Mouse (Mus musculus) liver, embryonic 14.5 days (tissue): ENCODE measurements around the gene Tipin. TPM values are rescaled to one million over a fixed set of nuclear protein-coding genes. Genes with fewer than 3 reads are reported as not detected.

Source experiments
- ATAC-seq: fragments of 200-750 bp; cut with Nextera tagmentation; 2 replicates; pipeline ENCODE4 v1.8.0; 2017; ENCODE audit warnings: moderate number of reproducible peaks, mild to moderate bottlenecking, moderate library complexity; ENCODE audit not compliant: insufficient read depth
- DNase-seq, 3 experiments: peaks; one replicate each; pipeline ENCODE4 v3.0.0-alpha.2; 2012 to 2013; ENCODE audit warnings: low read depth in 3 of 3, low spot score in 3 of 3
- H3K27ac ChIP-seq: fragments of 300-500 bp; sonication (generic); 2 replicates; pipeline ENCODE4 v1.5.1; 2014; ENCODE audit warnings: moderate library complexity, mild to moderate bottlenecking, control low read depth, inconsistent platforms
- H3K27me3 ChIP-seq: fragments of 300-500 bp; sonication (generic); 2 replicates; pipeline ENCODE4 v1.6.1; 2014; ENCODE audit warnings: mild to moderate bottlenecking, low read length, moderate library complexity; ENCODE audit not compliant: control insufficient read depth, insufficient read depth
- H3K36me3 ChIP-seq: fragments of 300-500 bp; sonication (generic); replicated peaks from 2 replicates; pipeline ENCODE4 v1.6.1; 2014; ENCODE audit warnings: low read depth; ENCODE audit not compliant: control insufficient read depth, insufficient read depth
- H3K4me1 ChIP-seq, 2 experiments: fragments of 200-500 bp in 1 of 2; fragments of 300-500 bp in 1 of 2; sonication (generic) in 1 of 2; replicated peaks; 2 replicates each; pipeline ENCODE4 v1.6.1; 2012 to 2014; ENCODE audit warnings: antibody characterized with exemption in 1 of 2, inconsistent platforms in 1 of 2, low read length in 1 of 2; ENCODE audit not compliant: control insufficient read depth in 2 of 2, insufficient read depth in 2 of 2
- H3K4me2 ChIP-seq: fragments of 300-500 bp; sonication (generic); 2 replicates; pipeline ENCODE4 v1.6.1; 2014; ENCODE audit warnings: low read depth, mild to moderate bottlenecking, control low read depth, moderate library complexity
- H3K4me3 ChIP-seq, 2 experiments: fragments of 200-500 bp in 1 of 2; fragments of 300-500 bp in 1 of 2; sonication (generic) in 1 of 2; 2 replicates each; pipeline ENCODE4 v1.5.1; 2012 to 2014; ENCODE audit warnings: low read depth in 2 of 2, low read length in 2 of 2, mild to moderate bottlenecking in 2 of 2, control low read depth in 1 of 2, inconsistent platforms in 1 of 2, moderate library complexity in 1 of 2; ENCODE audit not compliant: insufficient read depth in 1 of 2
- H3K9ac ChIP-seq: fragments of 300-500 bp; sonication (generic); replicated peaks from 2 replicates; pipeline ENCODE4 v1.6.1; 2014; ENCODE audit warnings: mild to moderate bottlenecking, control low read depth, moderate library complexity
- H3K9me3 ChIP-seq: fragments of 300-500 bp; sonication (generic); 2 replicates; pipeline ENCODE4 v1.6.1; 2016; ENCODE audit warnings: low read length, mixed read lengths; ENCODE audit not compliant: control insufficient read depth
- CTCF ChIP-seq: IDR thresholded peaks from 2 replicates; pipeline ENCODE4 v1.5.1; 2016; ENCODE audit warnings: antibody characterized with exemption, low read depth, control low read depth
- EP300 ChIP-seq: IDR thresholded peaks from 2 replicates; pipeline ENCODE4 v1.6.1; 2016; ENCODE audit warnings: antibody characterized with exemption, low read depth
- WGBS: fragments of 180-500 bp; shearing (Covaris S2); extraction: QIAGEN DNeasy Blood & Tissue Kit; methylation state at CpG from one replicate; pipeline ENCODE4 v1.1.7; 2014; ENCODE audit not compliant: insufficient replicate concordance; 5-methylcytosine and 5-hydroxymethylcytosine counted together
- polyA plus RNA-seq, 2 experiments: library from polyadenylated mRNA; depleted of rRNA in 1 of 2; stranded (reverse) in 1 of 2; unstranded in 1 of 2; fragments of >200 nt; fragmentation: Nextera tagmentation in 1 of 2; extraction: Ambion mirVana in 1 of 2; gene quantifications; 2 replicates each; pipeline versions ENCODE4 v1.2.1 to v1.2.3; 2012 to 2014

Gene Tipin
- polyA plus RNA-seq (2012; rRNA removed) (74.2 and 121 TPM in 2 replicates), polyA plus RNA-seq (2014; fragmentation: Nextera tagmentation; extraction: Ambion mirVana) (241 and 245 TPM in 2 replicates)

DNA sequence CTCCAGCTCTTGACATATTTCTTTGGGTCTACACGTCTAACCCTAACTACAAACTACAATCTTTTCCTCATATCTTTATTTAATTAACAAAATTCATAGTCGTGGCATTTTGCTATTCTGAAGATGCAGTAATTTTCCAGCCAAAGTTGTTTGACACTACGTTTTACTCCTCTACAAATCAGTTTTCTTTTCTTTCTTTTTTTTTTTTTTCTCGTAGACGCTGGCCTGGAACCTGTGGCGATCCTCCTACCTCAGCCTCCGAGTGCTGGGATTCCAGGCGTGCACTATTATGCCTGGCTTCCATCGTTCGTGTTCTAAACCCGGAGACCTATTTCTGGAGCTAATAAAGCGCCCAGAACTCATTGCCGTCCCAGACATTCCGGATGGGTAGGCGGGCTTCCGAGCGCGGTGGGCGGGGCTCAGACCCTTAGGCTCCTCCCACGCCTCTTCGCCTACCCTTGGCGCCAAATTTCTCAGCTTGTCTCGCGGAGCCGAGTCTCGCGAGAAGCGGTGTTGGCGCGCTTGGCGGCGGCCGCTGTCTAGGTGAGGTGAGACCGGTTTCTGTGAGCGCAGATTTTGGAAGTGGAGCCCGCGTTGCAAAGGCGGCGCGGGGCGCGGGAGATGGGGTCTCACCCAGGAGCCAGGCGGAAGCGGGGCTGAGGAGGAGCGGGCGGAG is at the start of gene Tipin:
TSS of gene Tipin (plus strand) at position 477 of the 676 bp plus-strand sequence.
- peak; percentile 86 to 89 (median 87) for DNase-seq
- Histone ChIP-seq H3K36me3 (peaks cover 4% of the 10 kb centered on the region), H3K27me3 (no peaks in the 10 kb centered on the region), H3K9me3 (no peaks in the 10 kb centered on the region), H3K4me3 (peak within 1 kb of the TSS; percentile 94), H3K4me2 (peak within 1 kb of the TSS; percentile 76), H3K27ac (peak within 1 kb of the TSS; percentile 73), H3K4me1 (peaks cover 6 to 8% of the 10 kb centered on the region in 2 experiments; a peak in 3 of 4 replicates), H3K9ac (peak within 1 kb of the TSS; percentile 99)
- TF ChIP-seq EP300 (peak; percentile 80), CTCF (no peak)
- 2% methylated on average over 46 of the region's 46 CpGs for WGBS
- peak; percentile 87 for ATAC-seq

DNA sequence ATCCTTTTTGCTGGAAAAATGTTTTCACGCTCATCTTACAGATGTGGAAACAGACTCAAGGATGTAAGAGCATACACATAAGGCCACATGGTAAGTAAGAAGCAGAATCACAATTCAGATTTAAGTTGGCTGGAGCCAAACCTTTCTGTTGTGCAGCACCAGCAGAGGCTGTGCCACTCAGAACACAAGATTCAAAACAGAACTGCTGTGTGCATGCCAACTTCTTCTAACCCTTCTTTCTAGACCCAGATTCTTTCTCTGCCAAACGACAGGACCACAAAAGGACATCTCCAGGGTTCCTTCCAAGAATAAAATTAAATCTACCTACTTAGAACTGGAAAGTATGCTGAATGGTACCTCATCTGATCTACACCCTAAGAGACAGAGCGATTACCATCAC is 49.7 kb upstream of the Tipin start:
- no peak for ATAC-seq
- H3K36me3 ChIP-seq: no peaks in the 10 kb centered on the region
- no peak overlapping the region for H3K27ac ChIP-seq
- H3K4me3 ChIP-seq: no peak overlapping the region
- no peaks in the 10 kb centered on the region for H3K9me3 ChIP-seq
- TF ChIP-seq EP300 (no peak), CTCF (no peak)
- WGBS: 71% methylated on average over 3 of the region's 3 CpGs
- DNase-seq: no peak
- H3K27me3 ChIP-seq: no peaks in the 10 kb centered on the region
- H3K9ac ChIP-seq: no peak overlapping the region
- no peaks in the 10 kb centered on the region; a peak in 1 of 4 replicates for H3K4me1 ChIP-seq
- H3K4me2 ChIP-seq: no peak overlapping the region

DNA sequence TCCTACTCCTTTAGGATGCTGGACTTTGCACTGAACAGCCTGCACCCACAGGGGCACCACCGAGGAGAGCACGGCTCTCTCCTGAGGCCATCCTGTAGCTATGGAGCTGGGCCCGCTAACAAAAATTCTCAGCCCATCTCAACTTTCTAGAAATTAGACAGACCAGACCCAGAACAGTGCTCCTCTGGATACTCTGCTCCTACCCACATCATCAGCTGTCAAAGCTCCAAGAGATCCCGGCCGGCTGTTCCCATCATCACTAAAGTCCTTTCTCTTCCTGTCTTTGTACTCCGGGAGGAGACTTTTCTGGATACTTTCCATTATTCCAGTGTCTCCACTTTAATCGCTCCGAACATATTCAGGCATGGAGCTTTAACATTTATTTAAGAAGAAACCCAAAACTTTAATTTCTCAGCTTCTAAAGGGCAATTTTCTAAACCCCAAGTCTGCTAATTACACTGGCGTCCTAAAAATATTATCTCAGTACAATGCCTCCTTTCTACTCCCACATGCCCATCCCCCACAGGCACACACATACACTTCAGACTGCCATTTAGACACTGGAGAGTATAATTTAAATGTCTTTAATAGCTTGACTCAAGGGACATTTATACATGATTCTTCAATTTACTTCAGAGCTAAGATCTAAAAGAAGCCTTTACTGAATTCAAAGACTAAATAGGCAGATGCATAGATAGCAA is 49.0 kb upstream of the Tipin start:
- DNase-seq (no peak), ATAC-seq (no peak)
- TF ChIP-seq EP300 (no peak), CTCF (no peak)
- Histone ChIP-seq H3K36me3 (no peaks in the 10 kb centered on the region), H3K27me3 (no peaks in the 10 kb centered on the region), H3K9me3 (no peaks in the 10 kb centered on the region), H3K9ac (no peak overlapping the region), H3K4me3 (no peak overlapping the region), H3K4me2 (no peak overlapping the region), H3K4me1 (no peaks in the 10 kb centered on the region; a peak in 1 of 4 replicates), H3K27ac (no peak overlapping the region)
- 75% methylated on average over 9 of the region's 9 CpGs for WGBS

DNA sequence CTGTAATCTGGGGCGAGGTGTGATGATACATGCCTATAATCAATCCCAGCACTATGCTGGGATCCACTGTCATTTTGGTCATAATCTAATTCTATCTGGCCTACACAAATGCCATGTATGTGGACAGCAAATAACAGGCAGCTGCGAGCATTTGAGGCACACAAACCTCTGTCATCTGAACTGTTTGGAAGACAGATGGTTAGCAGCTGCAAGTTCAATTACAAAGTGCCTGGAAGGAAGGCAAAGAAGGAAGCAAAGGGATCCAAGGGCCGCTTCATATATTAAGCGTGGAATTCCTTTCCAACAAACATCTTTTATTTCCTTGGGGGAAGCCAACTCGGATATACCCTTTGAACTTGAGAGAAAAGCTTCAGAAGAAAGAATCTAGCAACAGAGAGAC is 47.7 kb upstream of the Tipin start:
- no peak overlapping the region for H3K4me2 ChIP-seq
- TF ChIP-seq CTCF (no peak), EP300 (no peak)
- H3K4me1 ChIP-seq: no peaks in the 10 kb centered on the region
- no peak overlapping the region for H3K4me3 ChIP-seq
- ATAC-seq: no peak
- H3K27me3 ChIP-seq: no peaks in the 10 kb centered on the region
- no peaks in the 10 kb centered on the region for H3K9me3 ChIP-seq
- H3K27ac ChIP-seq: no peak overlapping the region
- no peaks in the 10 kb centered on the region for H3K36me3 ChIP-seq
- WGBS: 77% methylated on average over 5 of the region's 5 CpGs
- no peak overlapping the region for H3K9ac ChIP-seq
- DNase-seq: no peak

DNA sequence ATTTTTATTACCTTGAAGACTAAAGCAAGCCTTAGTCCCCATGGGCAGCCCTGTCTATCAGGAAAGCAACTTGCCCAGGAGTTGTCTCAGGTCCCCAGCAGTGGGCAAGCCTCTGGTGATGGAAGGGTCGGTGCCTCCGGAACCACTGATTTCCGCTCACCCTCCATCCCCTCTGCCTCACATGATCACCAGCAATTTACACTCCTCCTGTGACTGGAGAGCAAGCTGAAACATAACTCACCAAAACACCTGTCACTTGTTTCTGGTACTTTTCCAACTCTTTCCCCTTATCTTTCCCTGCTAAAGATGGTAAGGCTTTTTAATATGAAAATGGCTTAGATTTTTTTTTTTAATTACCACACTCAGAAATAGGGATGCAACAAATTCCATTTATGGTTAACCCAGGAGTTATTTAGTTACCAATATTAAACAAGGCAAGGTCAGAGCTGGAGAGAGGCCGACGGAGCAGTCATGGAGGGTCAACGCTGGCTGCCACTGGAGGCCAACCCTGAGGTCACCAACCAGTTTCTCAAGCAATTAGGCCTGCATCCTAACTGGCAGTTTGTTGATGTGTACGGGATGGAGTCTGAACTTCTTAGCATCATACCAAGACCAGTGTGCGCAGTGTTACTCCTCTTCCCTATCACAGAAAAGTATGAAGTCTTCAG is 46.5 kb upstream of the Tipin start, which contains the start of gene Uchl4:
TSS of gene Uchl4 (plus strand) at position 434 of the 668 bp plus-strand sequence.
- WGBS: 87% methylated on average over 8 of the region's 8 CpGs
- no peak for DNase-seq
- Histone ChIP-seq H3K4me3 (no peak within 1 kb of the TSS), H3K9ac (no peak within 1 kb of the TSS), H3K27me3 (no peaks in the 10 kb centered on the region), H3K36me3 (no peaks in the 10 kb centered on the region), H3K4me1 (no peaks in the 10 kb centered on the region), H3K4me2 (no peak within 1 kb of the TSS), H3K9me3 (no peaks in the 10 kb centered on the region), H3K27ac (no peak within 1 kb of the TSS)
- ATAC-seq: no peak
- no peak for TF ChIP-seq CTCF
- TF ChIP-seq EP300: no peak
